Mouse (Mus musculus) hindbrain, embryonic 11.5 days (tissue): ENCODE measurements around the gene Ccnj. TPM values are rescaled to one million over a fixed set of nuclear protein-coding genes. Genes with fewer than 3 reads are reported as not detected.

ENCODE experiments used
- ATAC-seq: fragments of 200-750 bp; cut with Nextera tagmentation; 2 replicates; pipeline ENCODE4 v1.8.0; 2017; ENCODE audit warnings: mild to moderate bottlenecking, moderate TSS enrichment, moderate library complexity; ENCODE audit not compliant: low FRiP score
- DNase-seq: peaks from one replicate; pipeline ENCODE4 v3.0.0-alpha.2; 2015; ENCODE audit warnings: low spot score
- H3K27ac ChIP-seq: fragments of 300-500 bp; sonication (generic); 2 replicates; pipeline ENCODE4 v1.5.1; 2014; ENCODE audit warnings: mild to moderate bottlenecking, low read depth, low read length
- H3K27me3 ChIP-seq: fragments of 300-500 bp; sonication (generic); 2 replicates; pipeline ENCODE4 v1.6.1; 2014; ENCODE audit warnings: mild to moderate bottlenecking, low read length, moderate library complexity, mixed read lengths; ENCODE audit not compliant: control insufficient read depth, insufficient read depth
- H3K36me3 ChIP-seq: fragments of 300-500 bp; sonication (generic); 2 replicates; pipeline ENCODE4 v1.6.1; 2014; ENCODE audit warnings: mild to moderate bottlenecking, low read length, moderate library complexity, mixed read lengths; ENCODE audit not compliant: control insufficient read depth, insufficient read depth
- H3K4me1 ChIP-seq: fragments of 300-500 bp; sonication (generic); replicated peaks from 2 replicates; pipeline ENCODE4 v1.6.1; 2014; ENCODE audit warnings: low read length, mixed read lengths; ENCODE audit not compliant: control insufficient read depth, insufficient read depth
- H3K4me2 ChIP-seq: fragments of 300-500 bp; sonication (generic); replicated peaks from 2 replicates; pipeline ENCODE4 v1.6.1; 2014; ENCODE audit warnings: mild to moderate bottlenecking, low read depth, low read length
- H3K4me3 ChIP-seq: fragments of 300-500 bp; sonication (generic); 2 replicates; pipeline ENCODE4 v1.5.1; 2014; ENCODE audit warnings: low read depth, low read length
- H3K9ac ChIP-seq: fragments of 300-500 bp; sonication (generic); 2 replicates; pipeline ENCODE4 v1.6.1; 2014; ENCODE audit warnings: low read depth, low read length
- H3K9me3 ChIP-seq: fragments of 300-500 bp; sonication (generic); 2 replicates; pipeline ENCODE4 v1.6.1; 2016; ENCODE audit warnings: low read length; ENCODE audit not compliant: control insufficient read depth
- WGBS: fragments of 180-500 bp; shearing (Covaris S2); extraction: QIAGEN DNeasy Blood & Tissue Kit; methylation state at CpG from one replicate; pipeline ENCODE4 v1.1.7; 2014; 5-methylcytosine and 5-hydroxymethylcytosine counted together
- polyA plus RNA-seq: library from polyadenylated mRNA; unstranded; fragments of >200 nt; fragmentation: Nextera tagmentation; extraction: Ambion mirVana; gene quantifications from 2 replicates; pipeline ENCODE4 v1.2.1, GENCODE M21; 2014

The Ccnj gene
- 30.9 and 40.8 TPM in 2 replicates for polyA plus RNA-seq

DNA sequence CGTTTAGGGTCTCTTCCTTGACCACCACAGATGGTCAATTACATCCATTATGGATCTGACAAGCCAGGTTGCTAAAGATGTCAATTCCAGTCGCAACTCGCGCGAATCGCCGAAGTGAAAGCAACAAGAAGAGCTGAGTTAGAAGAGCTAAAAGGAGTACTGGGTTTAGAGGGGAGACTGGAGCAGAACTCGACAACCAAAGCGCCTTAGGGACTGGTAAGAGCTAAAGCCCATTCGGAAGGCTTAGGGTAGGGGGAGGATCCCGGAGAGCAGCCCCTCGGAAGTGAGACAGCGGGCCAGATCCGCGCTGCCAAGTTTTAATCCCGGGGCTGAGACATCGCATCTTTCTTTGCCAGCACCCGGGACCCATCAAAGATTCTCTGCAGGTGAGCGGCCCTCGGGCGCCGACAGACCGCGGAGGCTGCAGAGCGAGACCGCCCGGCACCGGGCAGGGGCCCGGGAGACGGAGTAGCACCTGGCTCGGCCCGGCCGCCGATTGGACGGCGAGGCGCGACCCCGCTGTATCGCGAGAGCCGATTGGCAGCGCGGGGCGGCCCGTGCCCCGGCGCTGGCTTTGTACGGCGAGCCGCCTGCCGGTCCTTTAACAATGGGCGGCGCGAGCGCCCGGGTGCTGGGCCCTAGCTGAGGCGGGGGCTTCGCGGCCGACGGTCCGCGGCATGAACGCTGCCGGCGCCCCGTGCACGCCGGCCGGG, at the start of gene Ccnj:
Gene Ccnj (plus strand): TSS at position 577 of the 713 bp plus-strand sequence.
- Histone ChIP-seq H3K9ac (peak within 1 kb of the TSS; percentile 99), H3K27ac (peak within 1 kb of the TSS; percentile 94), H3K27me3 (no peaks in the 10 kb centered on the region), H3K4me1 (no peaks in the 10 kb centered on the region; the same call in 1 of the 2 replicates), H3K36me3 (no peaks in the 10 kb centered on the region), H3K9me3 (no peaks in the 10 kb centered on the region), H3K4me2 (peak within 1 kb of the TSS; percentile 82), H3K4me3 (peak within 1 kb of the TSS; percentile 89)
- DNase-seq (peak; percentile 96), ATAC-seq (peak; percentile 98)
- WGBS, result under 1% methylated on average over 57 of the region's 71 CpGs

GRCm38 (mm10) chr19:40788004-40788714, 42.9 kb upstream of the Ccnj start:
- no peak for ATAC-seq

GRCm38 (mm10) chr19:40788715-40789084, 42.4 kb upstream of the Ccnj start:
- Histone ChIP-seq H3K27me3 (no peaks in the 10 kb centered on the region), H3K36me3 (no peaks in the 10 kb centered on the region), H3K9me3 (no peaks in the 10 kb centered on the region), H3K9ac (no peak overlapping the region), H3K4me3 (no peak overlapping the region), H3K4me1 (no peaks in the 10 kb centered on the region), H3K27ac (no peak overlapping the region), H3K4me2 (no peak overlapping the region)
- 86% methylated on average over 2 of the region's 2 CpGs for WGBS
- no peak for DNase-seq
- ATAC-seq, result no peak

More at GRCm38 (mm10) chr19:40788004-40788714, 42.9 kb upstream of the Ccnj start:
- Histone ChIP-seq H3K4me1 (no peaks in the 10 kb centered on the region), H3K4me3 (no peak overlapping the region), H3K27me3 (no peaks in the 10 kb centered on the region), H3K9ac (no peak overlapping the region), H3K4me2 (no peak overlapping the region), H3K9me3 (no peaks in the 10 kb centered on the region), H3K36me3 (no peaks in the 10 kb centered on the region), H3K27ac (no peak overlapping the region)
- 81% methylated on average over 12 of the region's 15 CpGs for WGBS
- no peak for DNase-seq

- no peak overlapping the region for H3K4me3 ChIP-seq
- no peak overlapping the region for H3K4me2 ChIP-seq
- no peaks in the 10 kb centered on the region for H3K9me3 ChIP-seq
- no peaks in the 10 kb centered on the region for H3K27me3 ChIP-seq
- DNase-seq (no peak), ATAC-seq (no peak)
- H3K4me1 ChIP-seq, result no peaks in the 10 kb centered on the region
- H3K27ac ChIP-seq, result no peak overlapping the region
- H3K9ac ChIP-seq, result no peak overlapping the region
- WGBS, result 38% methylated on average over 7 of the region's 7 CpGs
- H3K36me3 ChIP-seq, result no peaks in the 10 kb centered on the region
These were observed 25.8 kb upstream of the Ccnj start for GRCm38 (mm10) chr19:40805176-40805737.

DNA sequence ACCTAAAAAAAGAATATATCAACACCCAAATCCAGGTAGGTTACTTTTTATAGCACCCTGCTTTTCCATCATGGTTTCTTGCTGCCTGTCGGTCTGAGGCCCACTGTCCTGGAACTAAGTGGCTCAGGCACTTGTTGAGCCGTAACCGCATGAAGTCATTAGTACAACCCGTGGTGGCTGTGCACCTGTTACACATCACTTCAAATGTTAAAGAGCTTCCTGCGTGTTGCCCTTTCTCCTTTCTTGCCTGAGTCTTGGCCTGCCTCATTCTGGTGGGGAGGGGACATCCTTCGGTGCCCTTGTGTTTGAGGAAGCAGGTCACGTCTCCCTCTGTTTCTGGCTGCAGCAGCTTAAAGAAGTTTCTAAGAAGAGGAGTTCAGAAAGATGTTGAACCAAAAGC, 21.2 kb upstream of the Ccnj start:
- ATAC-seq (no peak), DNase-seq (no peak)
- H3K4me3 ChIP-seq, result no peak overlapping the region
- H3K27me3 ChIP-seq, result no peaks in the 10 kb centered on the region
- no peaks in the 10 kb centered on the region for H3K4me1 ChIP-seq
- no peak overlapping the region for H3K9ac ChIP-seq
- H3K9me3 ChIP-seq, result no peaks in the 10 kb centered on the region
- no peak overlapping the region for H3K4me2 ChIP-seq
- whole genome bisulfite sequencing, result 74% methylated on average over 7 of the region's 7 CpGs
- H3K36me3 ChIP-seq, result no peaks in the 10 kb centered on the region
- H3K27ac ChIP-seq, result no peak overlapping the region

- Histone ChIP-seq H3K9me3 (no peaks in the 10 kb centered on the region), H3K9ac (no peak overlapping the region), H3K4me2 (no peak overlapping the region), H3K4me1 (no peaks in the 10 kb centered on the region), H3K27ac (no peak overlapping the region), H3K27me3 (no peaks in the 10 kb centered on the region), H3K4me3 (no peak overlapping the region), H3K36me3 (no peaks in the 10 kb centered on the region)
- WGBS, result 79% methylated on average over 4 of the region's 4 CpGs
- ATAC-seq (no peak), DNase-seq (no peak)
These were observed 19.2 kb upstream of the Ccnj start for GRCm38 (mm10) chr19:40811840-40812239.

- WGBS, result 83% methylated on average over 3 of the region's 3 CpGs
- Histone ChIP-seq H3K9ac (no peak overlapping the region), H3K4me1 (no peaks in the 10 kb centered on the region), H3K36me3 (no peaks in the 10 kb centered on the region), H3K4me3 (no peak overlapping the region), H3K27ac (no peak overlapping the region), H3K4me2 (no peak overlapping the region), H3K27me3 (no peaks in the 10 kb centered on the region), H3K9me3 (no peaks in the 10 kb centered on the region)
- ATAC-seq, result no peak
- no peak for DNase-seq
These were observed 18.3 kb upstream of the Ccnj start for GRCm38 (mm10) chr19:40812778-40813177.

GRCm38 (mm10) chr19:40813385-40813784, 17.7 kb upstream of the Ccnj start:
- no peaks in the 10 kb centered on the region for H3K4me1 ChIP-seq
- DNase-seq (no peak), ATAC-seq (no peak)
- H3K4me3 ChIP-seq, result no peak overlapping the region
- H3K4me2 ChIP-seq, result no peak overlapping the region
- H3K27me3 ChIP-seq, result no peaks in the 10 kb centered on the region
- 89% methylated on average over 14 of the region's 14 CpGs for WGBS
- no peak overlapping the region for H3K9ac ChIP-seq
- no peak overlapping the region for H3K27ac ChIP-seq
- no peaks in the 10 kb centered on the region for H3K9me3 ChIP-seq
- no peaks in the 10 kb centered on the region for H3K36me3 ChIP-seq
